Mouse (Mus musculus) kidney, embryonic 15.5 days (tissue): Measurements from ENCODE around the gene Cracr2a. TPM values are rescaled to one million over a fixed set of nuclear protein-coding genes. Genes with fewer than 3 reads are reported as not detected.

Source experiments
- ATAC-seq: fragments of 200-750 bp; cut with Nextera tagmentation; replicated peaks from 2 replicates; pipeline ENCODE4 v1.8.0; 2017; ENCODE audit warnings: moderate TSS enrichment; ENCODE audit not compliant: low FRiP score
- H3K27ac ChIP-seq: fragments of 300-500 bp; sonication (generic); 2 replicates; pipeline ENCODE4 v1.5.1; 2015; ENCODE audit warnings: mild to moderate bottlenecking, inconsistent platforms
- H3K27me3 ChIP-seq: fragments of 300-500 bp; sonication (generic); 2 replicates; pipeline ENCODE4 v1.6.1; 2015; ENCODE audit warnings: inconsistent platforms
- H3K36me3 ChIP-seq: fragments of 300-500 bp; sonication (generic); 2 replicates; pipeline ENCODE4 v1.6.1; 2015; ENCODE audit warnings: inconsistent platforms
- H3K4me1 ChIP-seq: fragments of 300-500 bp; sonication (generic); 2 replicates; pipeline ENCODE4 v1.6.1; 2015; ENCODE audit warnings: inconsistent platforms
- H3K4me2 ChIP-seq: fragments of 300-500 bp; sonication (generic); 2 replicates; pipeline ENCODE4 v1.6.1; 2015; ENCODE audit warnings: moderate library complexity, mild to moderate bottlenecking, inconsistent platforms
- H3K4me3 ChIP-seq: fragments of 300-500 bp; sonication (generic); replicated peaks from 2 replicates; pipeline ENCODE4 v1.5.1; 2015; ENCODE audit warnings: mild to moderate bottlenecking, inconsistent platforms
- H3K9ac ChIP-seq: fragments of 300-500 bp; sonication (generic); 2 replicates; pipeline ENCODE4 v1.6.1; 2015; ENCODE audit warnings: mild to moderate bottlenecking, inconsistent platforms
- H3K9me3 ChIP-seq: fragments of 300-500 bp; sonication (generic); replicated peaks from 2 replicates; pipeline ENCODE4 v1.6.1; 2016; ENCODE audit warnings: inconsistent platforms
- WGBS: fragments of 180-500 bp; shearing (Covaris S2); methylation state at CpG from one replicate; pipeline ENCODE4 v1.1.7; 2015; ENCODE audit warnings: mixed read lengths; 5-methylcytosine and 5-hydroxymethylcytosine counted together
- polyA plus RNA-seq: library from polyadenylated mRNA; unstranded; fragments of >200 nt; fragmentation: Nextera tagmentation; extraction: Ambion mirVana; gene quantifications from 2 replicates; pipeline ENCODE4 v1.2.1, GENCODE M21; 2015

The Cracr2a gene
- polyA plus RNA-seq, 1 experiment from 2014 or later: 1.9 TPM

- H3K27me3 ChIP-seq: no peaks in the 10 kb centered on the region
- H3K4me2 ChIP-seq: no peak overlapping the region
- WGBS: 34% methylated on average over 15 of the region's 15 CpGs
- ATAC-seq: peak; percentile 90
- no peaks in the 10 kb centered on the region; the same call in 1 of the 2 replicates for H3K9me3 ChIP-seq
- no peak overlapping the region for H3K9ac ChIP-seq
- no peaks in the 10 kb centered on the region; the same call in 1 of the 2 replicates for H3K36me3 ChIP-seq
- peaks cover 20% of the 10 kb centered on the region; the same call in 1 of the 2 replicates for H3K4me1 ChIP-seq
- no peak overlapping the region for H3K4me3 ChIP-seq
- H3K27ac ChIP-seq: peak overlapping the region; percentile 65
Observed at GRCm38 (mm10) chr6:127605067-127606025, 44.2 kb downstream of the Cracr2a start.

- no peak for ATAC-seq
- H3K4me3 ChIP-seq: no peak overlapping the region
- no peak overlapping the region for H3K27ac ChIP-seq
- peaks cover 26% of the 10 kb centered on the region for H3K4me1 ChIP-seq
- no peaks in the 10 kb centered on the region for H3K27me3 ChIP-seq
- no peaks in the 10 kb centered on the region; the same call in 1 of the 2 replicates for H3K36me3 ChIP-seq
- no peaks in the 10 kb centered on the region for H3K9me3 ChIP-seq
- H3K9ac ChIP-seq: no peak overlapping the region
- H3K4me2 ChIP-seq: no peak overlapping the region
Observed at GRCm38 (mm10) chr6:127609673-127610072, 48.5 kb downstream of the Cracr2a start.

- no peak overlapping the region for H3K4me3 ChIP-seq
- H3K4me2 ChIP-seq: no peak overlapping the region
- WGBS: 70% methylated on average over 12 of the region's 12 CpGs
- H3K9ac ChIP-seq: no peak overlapping the region
- peaks cover 12% of the 10 kb centered on the region for H3K4me1 ChIP-seq
- no peak overlapping the region for H3K27ac ChIP-seq
- no peak for ATAC-seq
- H3K36me3 ChIP-seq: no peaks in the 10 kb centered on the region; the same call in 1 of the 2 replicates
- no peaks in the 10 kb centered on the region for H3K27me3 ChIP-seq
- no peaks in the 10 kb centered on the region for H3K9me3 ChIP-seq
Observed at GRCm38 (mm10) chr6:127611216-127611615, 50.1 kb downstream of the Cracr2a start.

GRCm38 (mm10) chr6:127614083-127614984, 53.2 kb downstream of the Cracr2a start:
- ATAC-seq: 0 out of 2 replicates have a peak, but pooled peaks have one; percentile 12
- no peaks in the 10 kb centered on the region for H3K27me3 ChIP-seq
- H3K4me3 ChIP-seq: no peak overlapping the region
- H3K9ac ChIP-seq: no peak overlapping the region
- 46% methylated on average over 13 of the region's 13 CpGs for WGBS
- peaks cover 12% of the 10 kb centered on the region for H3K4me1 ChIP-seq
- H3K9me3 ChIP-seq: no peaks in the 10 kb centered on the region
- H3K4me2 ChIP-seq: 0 out of 2 replicates have a peak overlapping the region, but pooled peaks have one; percentile 7
- H3K36me3 ChIP-seq: no peaks in the 10 kb centered on the region
- no peak overlapping the region for H3K27ac ChIP-seq

GRCm38 (mm10) chr6:127616623-127617022, 55.5 kb downstream of the Cracr2a start:
- peaks cover 12% of the 10 kb centered on the region for H3K4me1 ChIP-seq
- H3K27ac ChIP-seq: no peak overlapping the region
- no peak overlapping the region for H3K4me2 ChIP-seq
- H3K9me3 ChIP-seq: no peaks in the 10 kb centered on the region
- H3K9ac ChIP-seq: no peak overlapping the region
- ATAC-seq: no peak
- H3K27me3 ChIP-seq: no peaks in the 10 kb centered on the region
- WGBS: 92% methylated on average over 1 of the region's 1 CpGs
- H3K36me3 ChIP-seq: no peaks in the 10 kb centered on the region
- no peak overlapping the region for H3K4me3 ChIP-seq

- H3K9ac ChIP-seq: no peak overlapping the region
- H3K27me3 ChIP-seq: no peaks in the 10 kb centered on the region
- no peak overlapping the region for H3K4me3 ChIP-seq
- no peak for ATAC-seq
- H3K4me1 ChIP-seq: peaks cover 12% of the 10 kb centered on the region
- no peak overlapping the region for H3K27ac ChIP-seq
- H3K9me3 ChIP-seq: no peaks in the 10 kb centered on the region
- H3K4me2 ChIP-seq: peak overlapping the region; percentile 37; the same call in 1 of the 2 replicates
- no peaks in the 10 kb centered on the region for H3K36me3 ChIP-seq
- WGBS: 45% methylated on average over 10 of the region's 10 CpGs
Observed at GRCm38 (mm10) chr6:127617258-127618025, 56.3 kb downstream of the Cracr2a start.

GRCm38 (mm10) chr6:127618686-127619085, 57.5 kb downstream of the Cracr2a start:
- Histone ChIP-seq H3K9me3 (no peaks in the 10 kb centered on the region), H3K4me3 (no peak overlapping the region), H3K27ac (no peak overlapping the region), H3K4me2 (no peak overlapping the region), H3K27me3 (no peaks in the 10 kb centered on the region), H3K36me3 (no peaks in the 10 kb centered on the region), H3K4me1 (peaks cover 9% of the 10 kb centered on the region), H3K9ac (no peak overlapping the region)
- WGBS: 70% methylated on average over 4 of the region's 4 CpGs
- no peak for ATAC-seq

- Histone ChIP-seq H3K27ac (no peak overlapping the region), H3K4me1 (peaks cover 10% of the 10 kb centered on the region), H3K9me3 (no peaks in the 10 kb centered on the region), H3K9ac (no peak overlapping the region), H3K36me3 (no peaks in the 10 kb centered on the region), H3K27me3 (no peaks in the 10 kb centered on the region), H3K4me2 (no peak overlapping the region), H3K4me3 (no peak overlapping the region)
- ATAC-seq: no peak
- WGBS: 32% methylated on average over 5 of the region's 5 CpGs
Observed at GRCm38 (mm10) chr6:127625135-127625534, 64.0 kb downstream of the Cracr2a start.

GRCm38 (mm10) chr6:127627453-127627852, 66.3 kb downstream of the Cracr2a start:
- H3K4me1 ChIP-seq: peaks cover 10% of the 10 kb centered on the region
- 49% methylated on average over 9 of the region's 9 CpGs for WGBS
- H3K4me2 ChIP-seq: no peak overlapping the region
- H3K4me3 ChIP-seq: no peak overlapping the region
- H3K9me3 ChIP-seq: no peaks in the 10 kb centered on the region
- ATAC-seq: no peak
- H3K9ac ChIP-seq: no peak overlapping the region
- H3K36me3 ChIP-seq: no peaks in the 10 kb centered on the region
- H3K27me3 ChIP-seq: no peaks in the 10 kb centered on the region
- H3K27ac ChIP-seq: no peak overlapping the region

GRCm38 (mm10) chr6:127629249-127629648, 68.1 kb downstream of the Cracr2a start:
- no peaks in the 10 kb centered on the region for H3K36me3 ChIP-seq
- no peak overlapping the region for H3K9ac ChIP-seq
- no peak overlapping the region for H3K27ac ChIP-seq
- no peaks in the 10 kb centered on the region for H3K27me3 ChIP-seq
- H3K4me1 ChIP-seq: peaks cover 10% of the 10 kb centered on the region
- H3K4me3 ChIP-seq: no peak overlapping the region
- no peak for ATAC-seq
- H3K4me2 ChIP-seq: no peak overlapping the region
- WGBS: 81% methylated on average over 2 of the region's 2 CpGs
- H3K9me3 ChIP-seq: no peaks in the 10 kb centered on the region

- no peak overlapping the region for H3K27ac ChIP-seq
- no peaks in the 10 kb centered on the region for H3K4me1 ChIP-seq
- H3K9ac ChIP-seq: no peak overlapping the region
- H3K4me3 ChIP-seq: no peak overlapping the region
- H3K36me3 ChIP-seq: no peaks in the 10 kb centered on the region
- H3K9me3 ChIP-seq: no peaks in the 10 kb centered on the region
- WGBS: 67% methylated on average over 2 of the region's 2 CpGs
- no peak overlapping the region for H3K4me2 ChIP-seq
- no peaks in the 10 kb centered on the region for H3K27me3 ChIP-seq
- ATAC-seq: no peak
Observed at GRCm38 (mm10) chr6:127634858-127635257, 73.7 kb downstream of the Cracr2a start.
